10 mouse cellular contexts compared by ENCODE assay signal in the genomic region with DNA sequence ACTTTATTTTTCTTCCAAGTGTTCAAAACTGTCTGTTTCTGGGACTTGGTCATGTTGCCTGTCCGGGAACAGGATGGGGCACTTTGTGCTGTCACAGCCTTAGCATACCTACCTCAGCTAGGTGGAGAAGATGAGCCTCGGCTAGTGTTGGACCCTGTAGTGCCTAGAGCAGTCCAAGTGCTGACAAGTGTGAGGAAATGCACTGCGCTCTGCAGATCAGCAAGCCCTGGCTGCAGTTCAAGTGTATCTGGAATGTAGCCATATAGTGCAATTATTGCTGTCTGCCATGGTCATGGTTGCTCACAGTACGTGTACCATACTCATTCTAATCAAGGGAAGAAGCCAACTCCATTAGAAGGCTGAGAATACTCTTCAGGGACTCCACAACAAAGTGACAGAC. TPM values are rescaled to one million over a fixed set of nuclear protein-coding genes. Genes with fewer than 3 reads are reported as not detected.
DNase-seq lines count a peak whose midpoint lies in the region; ATAC-seq and TF ChIP-seq lines count a peak whose summit lies in the region.
"Had no signal": no experiment of that assay in that cellular context is flagged by ENCODE, and none has a peak within 500 bp of the region (broad histone marks: within the 10 kb centered on the region; RNA-seq: fewer than 3 reads in every experiment).

No protein-coding gene starts in this region.

- no peak for TF ChIP-seq CTCF in midbrain, postnatal 0 days (IDR thresholded peaks at IDR 0.05)

- H3K9ac ChIP-seq in kidney, embryonic 14.5 days (ENCODE audit: low read depth, low read length), result no peak overlapping the region
- no peak overlapping the region for H3K9ac ChIP-seq in midbrain, postnatal 0 days (replicated peaks; ENCODE audit: low read length, poor library complexity, severe bottlenecking)
- H3K9ac ChIP-seq: liver, embryonic 14.5 days had no signal

- H3K27me3 ChIP-seq in kidney, embryonic 14.5 days (ENCODE audit: control insufficient read depth, insufficient read depth, low read length), result no peaks in the 10 kb centered on the region
- H3K27me3 ChIP-seq in midbrain, postnatal 0 days (ENCODE audit: insufficient read depth, low read length), result no peaks in the 10 kb centered on the region

- 86% methylated on average over 4 of the region's 4 CpGs for WGBS in kidney, embryonic 14.5 days
- 67% methylated on average over 4 of the region's 4 CpGs for WGBS in midbrain, postnatal 0 days

- H3K36me3 ChIP-seq in kidney, embryonic 14.5 days (ENCODE audit: control insufficient read depth, insufficient read depth, low read length), result peaks cover 73% of the 10 kb centered on the region
- peaks cover 52% of the 10 kb centered on the region for H3K36me3 ChIP-seq in midbrain, postnatal 0 days (ENCODE audit: insufficient read depth, low read length)

- H3K4me1 ChIP-seq in kidney, embryonic 14.5 days (ENCODE audit: control insufficient read depth, insufficient read depth, low read length), result no peaks in the 10 kb centered on the region
- no peaks in the 10 kb centered on the region for H3K4me1 ChIP-seq in midbrain, postnatal 0 days (ENCODE audit: insufficient read depth, low read length)

- H3K9me3 ChIP-seq in kidney, embryonic 14.5 days (ENCODE audit: control insufficient read depth, low read length), result no peaks in the 10 kb centered on the region
- no peaks in the 10 kb centered on the region for H3K9me3 ChIP-seq in midbrain, postnatal 0 days (ENCODE audit: low read length)

- peak; percentile 43 to 55 for DNase-seq in kidney, adult 8-10 months
- peak; percentile 74 to 95 for DNase-seq in adrenal gland, adult (ENCODE audit: inconsistent age in 2 of 2, low spot score in 1 of 2)
- DNase-seq in cerebellum, postnatal 10 days, result peak; percentile 96
- peak; percentile 86 to 87 for DNase-seq in heart, postnatal 10 days
- DNase-seq in midbrain, postnatal 0 days (ENCODE audit: low spot score), result peak; percentile 88
- DNase-seq in B cell, adult 2 months, result no peak
- no peak for DNase-seq in right cerebral cortex, adult 18-20 months

- no peak overlapping the region for H3K27ac ChIP-seq in kidney, embryonic 14.5 days (ENCODE audit: low read depth, low read length)
- H3K27ac ChIP-seq in midbrain, postnatal 0 days (ENCODE audit: low read depth, low read length), result no peak overlapping the region
- H3K27ac ChIP-seq: liver, embryonic 14.5 days had no signal

- H3K4me3 ChIP-seq in kidney, embryonic 14.5 days (ENCODE audit: low read length), result no peak overlapping the region
- H3K4me3 ChIP-seq in midbrain, postnatal 0 days (ENCODE audit: low read depth, low read length), result no peak overlapping the region
- H3K4me3 ChIP-seq: erythroblast, embryonic 14.5 days had no signal

- H3K4me2 ChIP-seq in kidney, embryonic 14.5 days (replicated peaks; ENCODE audit: low read depth, low read length), result no peak overlapping the region
- no peak overlapping the region for H3K4me2 ChIP-seq in midbrain, postnatal 0 days (ENCODE audit: low read depth, low read length, poor library complexity, severe bottlenecking)

- no peak for ATAC-seq in kidney, embryonic 14.5 days (ENCODE audit: low FRiP score, low TSS enrichment)
- no peak for ATAC-seq in midbrain, postnatal 0 days (ENCODE audit: low FRiP score)

- intact Hi-C loops in heart, postnatal 10 days (cut with DNase I), result no loop called here

RNA-seq across cellular contexts. Expression of a gene that starts 44.5 kb away (rescaled TPM):
- polyA plus RNA-seq in kidney, embryonic 14.5 days (2014; fragmentation: Nextera tagmentation; extraction: Ambion mirVana), result 17.0 and 35.4 TPM in 2 replicates
- total RNA-seq in heart, postnatal 10 days (2021), result 10 to 100 TPM; 72.1 to 72.3 TPM
- total RNA-seq in midbrain, postnatal 0 days (2014; rRNA removed), result 37.1 and 40.5 TPM in 2 replicates
- 15.9 TPM in 2 replicates for polyA plus RNA-seq in midbrain, postnatal 0 days (2015; fragmentation: Nextera tagmentation; extraction: Ambion mirVana)

RNA-seq across cellular contexts. Expression of a gene that starts 47.2 kb away (rescaled TPM):
- 18.2 and 31.6 TPM in 2 replicates for polyA plus RNA-seq in kidney, embryonic 14.5 days (2014; fragmentation: Nextera tagmentation; extraction: Ambion mirVana)
- 10 to 100 TPM; 30.6 to 32.6 TPM for total RNA-seq in heart, postnatal 10 days (2021)
- 78.2 and 91.7 TPM in 2 replicates for total RNA-seq in midbrain, postnatal 0 days (2014; rRNA removed)
- polyA plus RNA-seq in midbrain, postnatal 0 days (2015; fragmentation: Nextera tagmentation; extraction: Ambion mirVana), result 64.9 and 68.8 TPM in 2 replicates

Comparison
In these comparisons a context has a peak if more than half of its experiments do, and no peak if none do; other contexts are left out.
1. DNase-seq: peak in kidney, adult 8-10 months (2 of 2), adrenal gland, adult (2 of 2), cerebellum, postnatal 10 days (2 of 2), heart, postnatal 10 days (2 of 2) and midbrain, postnatal 0 days (single experiment); none in B cell, adult 2 months (0 of 2) and right cerebral cortex, adult 18-20 months (single experiment).